Mouse (Mus musculus) C2C12 (cell line): ENCODE measurements at regions not wholly inside any gene's neighbourhood (a gene's known extent, or its start where the extent isn't known, plus 50 kb on each side); places are given as distances from the start of the nearest gene placed in this dataset.

Experiments used
- CEBPB ChIP-seq: IDR thresholded peaks from one replicate; pipeline ENCODE4 v1.6.1; 2011; ENCODE audit warnings: low read depth, mild to moderate bottlenecking, control low read depth, moderate library complexity
- CTCF ChIP-seq: IDR thresholded peaks from one replicate; pipeline ENCODE4 v1.5.1; 2011; ENCODE audit not compliant: control insufficient read depth, insufficient read depth, insufficient read length
- FOSL1 ChIP-seq: IDR thresholded peaks from one replicate; pipeline ENCODE4 v1.8.0; 2011; ENCODE audit warnings: mild to moderate bottlenecking, low read length; ENCODE audit not compliant: poor library complexity, insufficient read depth, severe bottlenecking
- MAX ChIP-seq: IDR thresholded peaks from one replicate; pipeline ENCODE4 v1.6.1; 2011; ENCODE audit warnings: mild to moderate bottlenecking, control low read depth
- MYOD1 ChIP-seq: IDR thresholded peaks from one replicate; pipeline ENCODE4 v1.6.1; 2011; ENCODE audit warnings: low read depth; ENCODE audit not compliant: control insufficient read depth, insufficient read length
- MYOG ChIP-seq: IDR thresholded peaks from one replicate; pipeline ENCODE4 v1.6.1; 2011; ENCODE audit not compliant: control insufficient read depth, insufficient read length; ENCODE audit errors: extremely low read depth
- USF1 ChIP-seq: IDR thresholded peaks from one replicate; pipeline ENCODE4 v1.6.1; 2011; ENCODE audit warnings: low read depth, mild to moderate bottlenecking, control low read depth, moderate library complexity

GRCm38 (mm10) chr13:32418655-32419054 is 80.1 kb upstream of the Gmds start:
- TF ChIP-seq CTCF: no peak
- TF ChIP-seq FOSL1: no peak
- TF ChIP-seq MAX: no peak
- no peak for TF ChIP-seq MYOG
- no peak for TF ChIP-seq MYOD1
- no peak for TF ChIP-seq USF1
- TF ChIP-seq CEBPB: peak; percentile 43
